Mouse (Mus musculus): ENCODE measurements around the gene Kcnt1. TPM values are rescaled to one million over a fixed set of nuclear protein-coding genes. Genes with fewer than 3 reads are reported as not detected.

The Kcnt1 gene
- polyA plus RNA-seq, 1 experiment from 2014 or later = 3.3 TPM

DNA sequence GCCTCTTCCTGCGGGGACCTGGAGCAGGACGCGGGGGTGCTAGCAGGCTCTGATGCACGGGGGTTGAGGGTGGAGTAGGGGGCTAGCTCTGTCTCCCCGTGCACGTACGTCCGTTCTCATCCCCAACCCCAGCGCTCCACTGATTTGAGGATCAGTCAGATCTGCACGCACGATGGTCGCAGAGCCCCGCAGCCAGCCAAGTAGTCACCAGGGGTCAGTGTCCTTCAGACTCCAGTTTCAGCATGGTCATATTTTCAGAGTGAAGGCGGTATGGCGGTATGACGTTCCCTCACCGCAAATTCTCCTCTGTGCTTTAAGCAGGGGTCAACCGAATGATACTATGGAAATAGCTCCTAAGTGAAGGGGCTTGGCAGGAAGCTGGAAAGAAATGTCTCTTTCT lies 696 bp downstream of the Kcnt1 start:
- Histone ChIP-seq H3K27me3 (replicated peaks; ENCODE audit: control insufficient read depth, insufficient read depth, low read length) (peaks cover 16% of the 10 kb centered on the region; the same call in 1 of the 2 replicates), H3K36me3 (ENCODE audit: control insufficient read depth, insufficient read depth, low read length) (no peaks in the 10 kb centered on the region), H3K4me3 (ENCODE audit: low read depth, low read length) (peak overlapping the region; percentile 49), H3K4me1 (ENCODE audit: control insufficient read depth, insufficient read depth, low read length) (peaks cover 13% of the 10 kb centered on the region; the same call in 1 of the 2 replicates), H3K9me3 (replicated peaks; ENCODE audit: control insufficient read depth, low read length) (no peaks in the 10 kb centered on the region), H3K9ac (ENCODE audit: low read length) (peak overlapping the region; percentile 55), H3K4me2 (ENCODE audit: low read length) (peak overlapping the region; percentile 96), H3K27ac (ENCODE audit: low read depth, low read length) (no peak overlapping the region)
- WGBS = 5% methylated on average over 18 of the region's 18 CpGs
- no peak for DNase-seq (ENCODE audit: low spot score)
- no peak for ATAC-seq

DNA sequence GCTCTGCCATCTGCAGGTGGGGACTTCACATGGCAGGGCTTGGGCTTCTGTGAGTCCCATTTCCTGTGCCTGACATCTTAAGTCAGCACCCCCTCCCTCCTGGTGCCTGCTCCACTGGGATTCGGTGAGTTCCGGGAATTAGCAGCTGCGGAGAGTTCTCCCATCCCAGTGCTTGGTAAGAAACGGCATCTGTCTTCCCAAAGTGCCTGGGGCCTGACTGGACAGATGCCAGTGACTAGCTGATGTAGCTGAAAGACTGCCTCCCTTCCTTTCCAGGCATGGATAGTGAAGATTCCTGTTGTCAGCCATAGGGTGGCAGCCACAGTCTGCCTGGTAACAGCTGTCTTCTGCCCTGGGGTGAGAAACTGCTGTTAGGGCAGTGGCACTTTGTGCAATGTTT lies 1.9 kb downstream of the Kcnt1 start:
- no peaks in the 10 kb centered on the region for H3K36me3 ChIP-seq (ENCODE audit: control insufficient read depth, insufficient read depth, low read length)
- WGBS = 11% methylated on average over 4 of the region's 4 CpGs
- no peak overlapping the region for H3K27ac ChIP-seq (ENCODE audit: low read depth, low read length)
- no peaks in the 10 kb centered on the region for H3K9me3 ChIP-seq (replicated peaks; ENCODE audit: control insufficient read depth, low read length)
- no peak overlapping the region for H3K4me2 ChIP-seq (ENCODE audit: low read length)
- H3K4me1 ChIP-seq (ENCODE audit: control insufficient read depth, insufficient read depth, low read length) = peaks cover 13% of the 10 kb centered on the region; the same call in 1 of the 2 replicates
- no peak overlapping the region for H3K4me3 ChIP-seq (ENCODE audit: low read depth, low read length)
- H3K27me3 ChIP-seq (replicated peaks; ENCODE audit: control insufficient read depth, insufficient read depth, low read length) = peaks cover 16% of the 10 kb centered on the region; the same call in 1 of the 2 replicates
- ATAC-seq = peak; percentile 51
- no peak overlapping the region for H3K9ac ChIP-seq (ENCODE audit: low read length)
- peak; percentile 78 for DNase-seq (ENCODE audit: low spot score)

- Histone ChIP-seq H3K27ac (ENCODE audit: low read depth, low read length) (no peak overlapping the region), H3K4me2 (ENCODE audit: low read length) (no peak overlapping the region), H3K4me1 (ENCODE audit: control insufficient read depth, insufficient read depth, low read length) (peaks cover 13% of the 10 kb centered on the region; the same call in 1 of the 2 replicates), H3K27me3 (replicated peaks; ENCODE audit: control insufficient read depth, insufficient read depth, low read length) (peaks cover 16% of the 10 kb centered on the region; the same call in 1 of the 2 replicates), H3K9me3 (replicated peaks; ENCODE audit: control insufficient read depth, low read length) (no peaks in the 10 kb centered on the region), H3K9ac (ENCODE audit: low read length) (no peak overlapping the region), H3K4me3 (ENCODE audit: low read depth, low read length) (no peak overlapping the region), H3K36me3 (ENCODE audit: control insufficient read depth, insufficient read depth, low read length) (no peaks in the 10 kb centered on the region)
- WGBS = 65% methylated on average over 5 of the region's 5 CpGs
- DNase-seq (ENCODE audit: low spot score) (no peak), ATAC-seq (no peak)
Measured at GRCm38 (mm10) chr2:25866656-25867055, 3.1 kb downstream of the Kcnt1 start.

DNA sequence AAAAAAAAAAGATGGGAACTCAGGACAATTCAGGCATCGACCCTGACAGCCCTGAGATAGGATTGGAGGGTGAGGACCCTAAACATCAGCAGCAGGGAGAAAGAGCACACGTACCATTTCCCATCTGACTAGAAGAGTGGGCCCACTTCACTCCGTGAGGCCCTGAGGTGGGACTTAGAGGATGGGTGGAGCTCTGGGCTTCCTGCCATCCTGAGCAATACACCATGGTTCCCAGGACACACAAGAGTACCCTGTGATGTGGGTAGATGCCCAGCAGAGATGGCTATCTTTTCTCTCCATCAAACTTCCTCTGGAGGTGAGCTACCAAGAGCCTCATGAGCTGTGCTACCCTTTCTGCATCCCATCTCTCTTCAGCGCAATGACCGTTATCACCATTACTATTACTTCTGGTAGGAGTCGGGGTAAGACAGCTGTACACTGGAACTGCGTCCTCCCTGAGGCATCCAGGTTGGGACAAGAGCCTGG lies 13.8 kb downstream of the Kcnt1 start:
- Histone ChIP-seq H3K9me3 (replicated peaks; ENCODE audit: control insufficient read depth, low read length) (no peaks in the 10 kb centered on the region), H3K36me3 (ENCODE audit: control insufficient read depth, insufficient read depth, low read length) (no peaks in the 10 kb centered on the region), H3K4me3 (ENCODE audit: low read depth, low read length) (peak overlapping the region; percentile 46), H3K27ac (ENCODE audit: low read depth, low read length) (no peak overlapping the region), H3K27me3 (replicated peaks; ENCODE audit: control insufficient read depth, insufficient read depth, low read length) (peaks cover 4% of the 10 kb centered on the region; the same call in 1 of the 2 replicates), H3K4me2 (ENCODE audit: low read length) (peak overlapping the region; percentile 70), H3K4me1 (ENCODE audit: control insufficient read depth, insufficient read depth, low read length) (peaks cover 2% of the 10 kb centered on the region; the same call in 1 of the 2 replicates), H3K9ac (ENCODE audit: low read length) (peak overlapping the region; percentile 74)
- peak; percentile 0 for DNase-seq (ENCODE audit: low spot score)
- ATAC-seq = peak; percentile 7; the same call in 1 of the 2 replicates
- 33% methylated on average over 7 of the region's 7 CpGs for WGBS

DNA sequence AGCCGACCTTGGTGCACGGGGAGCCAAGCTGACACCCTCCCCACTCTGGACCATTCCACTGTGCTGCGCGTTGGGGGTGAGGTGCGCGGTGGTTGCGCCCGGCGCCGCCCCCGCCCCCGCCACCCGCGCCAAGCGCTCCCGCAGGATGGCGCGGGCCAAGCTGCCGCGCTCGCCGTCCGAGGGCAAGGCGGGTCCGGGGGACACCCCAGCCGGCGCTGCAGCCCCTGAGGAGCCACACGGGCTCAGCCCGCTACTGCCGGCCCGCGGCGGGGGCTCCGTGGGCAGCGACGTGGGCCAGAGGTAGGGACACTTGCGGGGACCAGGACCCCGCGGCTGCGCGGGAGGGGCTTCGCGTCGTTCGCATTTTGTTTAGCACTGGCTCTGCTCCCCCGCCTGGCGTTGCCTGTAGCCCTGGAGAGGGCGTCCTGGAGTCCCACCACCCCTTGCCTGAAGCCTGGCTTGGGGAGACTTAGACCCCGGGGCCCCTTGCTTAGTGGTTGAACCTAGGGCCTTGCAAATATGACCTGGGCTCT lies 14.3 kb downstream of the Kcnt1 start:
- DNase-seq (ENCODE audit: low spot score) = peak; percentile 38
- H3K4me3 ChIP-seq (ENCODE audit: low read depth, low read length) = peak overlapping the region; percentile 46
- H3K27ac ChIP-seq (ENCODE audit: low read depth, low read length) = no peak overlapping the region
- 2% methylated on average over 43 of the region's 49 CpGs for WGBS
- H3K27me3 ChIP-seq (replicated peaks; ENCODE audit: control insufficient read depth, insufficient read depth, low read length) = peaks cover 4% of the 10 kb centered on the region; the same call in 1 of the 2 replicates
- peak; percentile 48 for ATAC-seq
- no peaks in the 10 kb centered on the region for H3K9me3 ChIP-seq (replicated peaks; ENCODE audit: control insufficient read depth, low read length)
- no peaks in the 10 kb centered on the region for H3K36me3 ChIP-seq (ENCODE audit: control insufficient read depth, insufficient read depth, low read length)
- peak overlapping the region; percentile 74 for H3K9ac ChIP-seq (ENCODE audit: low read length)
- peaks cover 2% of the 10 kb centered on the region; the same call in 1 of the 2 replicates for H3K4me1 ChIP-seq (ENCODE audit: control insufficient read depth, insufficient read depth, low read length)
- H3K4me2 ChIP-seq (ENCODE audit: low read length) = peak overlapping the region; percentile 70

GRCm38 (mm10) chr2:25878516-25878915 lies 15.0 kb downstream of the Kcnt1 start:
- DNase-seq (ENCODE audit: low spot score) (no peak), ATAC-seq (no peak)
- no peaks in the 10 kb centered on the region for H3K36me3 ChIP-seq (ENCODE audit: control insufficient read depth, insufficient read depth, low read length)
- H3K4me3 ChIP-seq (ENCODE audit: low read depth, low read length) = 0 out of 2 replicates have a peak overlapping the region, but pooled peaks have one; percentile 46
- H3K4me2 ChIP-seq (ENCODE audit: low read length) = peak overlapping the region; percentile 70; the same call in 1 of the 2 replicates
- H3K9ac ChIP-seq (ENCODE audit: low read length) = peak overlapping the region; percentile 74; the same call in 1 of the 2 replicates
- H3K9me3 ChIP-seq (replicated peaks; ENCODE audit: control insufficient read depth, low read length) = no peaks in the 10 kb centered on the region
- WGBS = 70% methylated on average over 2 of the region's 2 CpGs
- H3K27me3 ChIP-seq (replicated peaks; ENCODE audit: control insufficient read depth, insufficient read depth, low read length) = peaks cover 4% of the 10 kb centered on the region; the same call in 1 of the 2 replicates
- H3K27ac ChIP-seq (ENCODE audit: low read depth, low read length) = no peak overlapping the region
- peaks cover 2% of the 10 kb centered on the region; the same call in 1 of the 2 replicates for H3K4me1 ChIP-seq (ENCODE audit: control insufficient read depth, insufficient read depth, low read length)

DNA sequence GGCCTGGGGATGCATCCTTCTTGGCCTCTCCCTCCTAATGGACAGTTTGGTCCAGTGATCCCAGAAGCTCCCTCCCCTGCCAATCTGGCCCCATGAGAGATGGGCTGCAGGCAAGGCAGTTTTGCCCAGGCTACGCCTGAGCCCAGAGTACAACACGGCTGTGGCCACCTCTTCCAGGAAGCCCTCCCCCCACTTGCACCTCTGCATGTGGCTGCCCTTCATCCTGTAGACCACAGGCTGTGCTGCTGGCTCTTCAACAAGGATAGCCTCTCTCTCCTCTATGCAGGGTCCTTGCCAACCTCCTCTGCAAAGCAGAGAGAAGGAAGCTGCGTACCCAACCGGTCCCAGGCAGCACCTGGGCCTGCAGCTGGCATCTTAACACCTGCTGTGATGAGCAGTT lies 15.5 kb downstream of the Kcnt1 start:
- DNase-seq (ENCODE audit: low spot score) = no peak
- H3K4me1 ChIP-seq (ENCODE audit: control insufficient read depth, insufficient read depth, low read length) = peaks cover 2% of the 10 kb centered on the region; the same call in 1 of the 2 replicates
- WGBS = 78% methylated on average over 4 of the region's 4 CpGs

GRCm38 (mm10) chr2:25882276-25882675 lies 18.7 kb downstream of the Kcnt1 start:
- ATAC-seq (no peak), DNase-seq (ENCODE audit: low spot score) (no peak)
- H3K27me3 ChIP-seq (replicated peaks; ENCODE audit: control insufficient read depth, insufficient read depth, low read length) = peaks cover 4% of the 10 kb centered on the region; the same call in 1 of the 2 replicates
- H3K4me1 ChIP-seq (ENCODE audit: control insufficient read depth, insufficient read depth, low read length) = peaks cover 2% of the 10 kb centered on the region; the same call in 1 of the 2 replicates
- H3K4me3 ChIP-seq (ENCODE audit: low read depth, low read length) = no peak overlapping the region
- H3K27ac ChIP-seq (ENCODE audit: low read depth, low read length) = no peak overlapping the region
- H3K9me3 ChIP-seq (replicated peaks; ENCODE audit: control insufficient read depth, low read length) = no peaks in the 10 kb centered on the region
- no peak overlapping the region for H3K4me2 ChIP-seq (ENCODE audit: low read length)
- WGBS = 69% methylated on average over 1 of the region's 1 CpGs
- H3K9ac ChIP-seq (ENCODE audit: low read length) = no peak overlapping the region
- H3K36me3 ChIP-seq (ENCODE audit: control insufficient read depth, insufficient read depth, low read length) = no peaks in the 10 kb centered on the region

More for the DNA sequence above, 15.5 kb downstream of the Kcnt1 start:
- Histone ChIP-seq H3K36me3 (ENCODE audit: control insufficient read depth, insufficient read depth, low read length) (no peaks in the 10 kb centered on the region), H3K9me3 (replicated peaks; ENCODE audit: control insufficient read depth, low read length) (no peaks in the 10 kb centered on the region), H3K4me2 (ENCODE audit: low read length) (no peak overlapping the region), H3K4me3 (ENCODE audit: low read depth, low read length) (no peak overlapping the region), H3K27ac (ENCODE audit: low read depth, low read length) (no peak overlapping the region), H3K27me3 (replicated peaks; ENCODE audit: control insufficient read depth, insufficient read depth, low read length) (peaks cover 4% of the 10 kb centered on the region; the same call in 1 of the 2 replicates), H3K9ac (ENCODE audit: low read length) (no peak overlapping the region)
- ATAC-seq = no peak

DNA sequence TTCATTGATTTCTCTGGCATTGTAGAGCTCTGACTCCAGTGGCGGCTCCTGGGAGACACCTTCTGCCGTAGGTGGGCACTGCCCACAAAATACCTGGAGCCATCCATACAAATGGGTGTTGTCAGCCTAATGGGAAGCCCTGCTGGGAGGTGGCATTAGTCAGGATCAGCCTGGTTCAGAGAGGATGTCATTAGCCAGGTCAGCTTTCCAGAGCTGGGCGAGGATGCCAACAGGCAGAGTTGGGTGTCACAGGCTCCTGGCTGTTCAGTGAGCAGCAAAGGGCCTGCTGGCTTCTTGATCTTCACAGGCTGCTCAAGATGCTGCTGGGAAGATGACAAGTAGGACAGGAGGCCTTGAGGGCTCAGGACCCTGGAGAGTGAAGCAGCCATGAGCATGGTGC lies 21.2 kb downstream of the Kcnt1 start:
- Histone ChIP-seq H3K9ac (ENCODE audit: low read length) (no peak overlapping the region), H3K4me3 (ENCODE audit: low read depth, low read length) (no peak overlapping the region), H3K36me3 (ENCODE audit: control insufficient read depth, insufficient read depth, low read length) (no peaks in the 10 kb centered on the region), H3K4me1 (ENCODE audit: control insufficient read depth, insufficient read depth, low read length) (no peaks in the 10 kb centered on the region), H3K9me3 (replicated peaks; ENCODE audit: control insufficient read depth, low read length) (no peaks in the 10 kb centered on the region), H3K27ac (ENCODE audit: low read depth, low read length) (no peak overlapping the region), H3K4me2 (ENCODE audit: low read length) (no peak overlapping the region), H3K27me3 (replicated peaks; ENCODE audit: control insufficient read depth, insufficient read depth, low read length) (no peaks in the 10 kb centered on the region)
- whole genome bisulfite sequencing = 82% methylated on average over 3 of the region's 3 CpGs
- DNase-seq (ENCODE audit: low spot score) (no peak), ATAC-seq (no peak)

All from forebrain, embryonic 14.5 days (tissue).